Mouse (Mus musculus): ENCODE results near the gene Zc3h7b. TPM values are rescaled to one million over a fixed set of nuclear protein-coding genes. Genes with fewer than 3 reads are reported as not detected.

The Zc3h7b gene
- polyA plus RNA-seq, 1 experiment from 2014 or later = 57.6 TPM

- peaks cover 9% of the 10 kb centered on the region for H3K36me3 ChIP-seq (ENCODE audit: control insufficient read depth, insufficient read depth, low read length)
- no peaks in the 10 kb centered on the region for H3K27me3 ChIP-seq (ENCODE audit: control insufficient read depth, insufficient read depth, low read length)
- H3K27ac ChIP-seq (ENCODE audit: low read depth, low read length) = no peak overlapping the region
- DNase-seq (ENCODE audit: low spot score) (no peak), ATAC-seq (replicated peaks; ENCODE audit: low FRiP score) (no peak)
- H3K4me3 ChIP-seq (ENCODE audit: low read depth, low read length) = no peak overlapping the region
- no peaks in the 10 kb centered on the region for H3K4me1 ChIP-seq (replicated peaks; ENCODE audit: control insufficient read depth, insufficient read depth, low read length)
- H3K9ac ChIP-seq (ENCODE audit: low read length) = no peak overlapping the region
- 91% methylated on average over 13 of the region's 13 CpGs for WGBS
- H3K9me3 ChIP-seq (ENCODE audit: control insufficient read depth, low read length) = no peaks in the 10 kb centered on the region
- no peak overlapping the region for H3K4me2 ChIP-seq (ENCODE audit: low read depth, low read length, severe bottlenecking)
Measured at GRCm38 (mm10) chr15:81787525-81787924, 42.7 kb downstream of the Zc3h7b start.

- no peak for DNase-seq (ENCODE audit: low spot score)
- 91% methylated on average over 9 of the region's 9 CpGs for WGBS
Measured at GRCm38 (mm10) chr15:81792444-81792843, 47.6 kb downstream of the Zc3h7b start.

GRCm38 (mm10) chr15:81796228-81796627, 51.4 kb downstream of the Zc3h7b start:
- DNase-seq (ENCODE audit: low spot score) (no peak), ATAC-seq (replicated peaks; ENCODE audit: low FRiP score) (no peak)
- Histone ChIP-seq H3K4me2 (ENCODE audit: low read depth, low read length, severe bottlenecking) (no peak overlapping the region), H3K36me3 (ENCODE audit: control insufficient read depth, insufficient read depth, low read length) (peaks cover 4% of the 10 kb centered on the region; the same call in 1 of the 2 replicates), H3K27ac (ENCODE audit: low read depth, low read length) (no peak overlapping the region), H3K9ac (ENCODE audit: low read length) (no peak overlapping the region), H3K9me3 (ENCODE audit: control insufficient read depth, low read length) (no peaks in the 10 kb centered on the region), H3K27me3 (ENCODE audit: control insufficient read depth, insufficient read depth, low read length) (no peaks in the 10 kb centered on the region), H3K4me3 (ENCODE audit: low read depth, low read length) (no peak overlapping the region), H3K4me1 (replicated peaks; ENCODE audit: control insufficient read depth, insufficient read depth, low read length) (no peaks in the 10 kb centered on the region)
- WGBS = 75% methylated on average over 3 of the region's 3 CpGs

More at GRCm38 (mm10) chr15:81792444-81792843, 47.6 kb downstream of the Zc3h7b start:
- Histone ChIP-seq H3K9me3 (ENCODE audit: control insufficient read depth, low read length) (no peaks in the 10 kb centered on the region), H3K27ac (ENCODE audit: low read depth, low read length) (no peak overlapping the region), H3K4me2 (ENCODE audit: low read depth, low read length, severe bottlenecking) (no peak overlapping the region), H3K36me3 (ENCODE audit: control insufficient read depth, insufficient read depth, low read length) (peaks cover 4% of the 10 kb centered on the region; the same call in 1 of the 2 replicates), H3K4me1 (replicated peaks; ENCODE audit: control insufficient read depth, insufficient read depth, low read length) (no peaks in the 10 kb centered on the region), H3K9ac (ENCODE audit: low read length) (no peak overlapping the region), H3K27me3 (ENCODE audit: control insufficient read depth, insufficient read depth, low read length) (no peaks in the 10 kb centered on the region), H3K4me3 (ENCODE audit: low read depth, low read length) (no peak overlapping the region)
- no peak for ATAC-seq (replicated peaks; ENCODE audit: low FRiP score)

DNA sequence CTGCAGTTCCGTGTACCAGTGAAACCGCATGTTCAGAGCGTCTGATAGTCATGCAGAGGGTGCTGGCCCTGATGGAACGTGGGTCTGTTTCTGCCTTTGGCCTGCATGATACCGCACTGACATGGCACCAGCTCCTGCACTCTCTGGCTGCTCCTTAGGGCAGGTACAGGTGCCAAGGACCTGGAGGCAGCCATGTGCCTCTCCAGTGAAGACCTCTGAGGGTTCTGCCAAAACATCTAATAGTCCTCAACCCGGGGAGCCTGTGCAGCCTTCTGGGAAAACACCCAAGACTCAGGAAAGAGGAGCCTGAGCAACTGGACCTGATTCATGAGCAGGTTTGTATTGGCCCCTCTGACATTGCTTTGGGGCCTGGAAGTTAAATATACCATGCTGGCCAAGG, 53.0 kb downstream of the Zc3h7b start:
- H3K27ac ChIP-seq (ENCODE audit: low read depth, low read length) = no peak overlapping the region
- peaks cover 9% of the 10 kb centered on the region; the same call in 1 of the 2 replicates for H3K4me1 ChIP-seq (replicated peaks; ENCODE audit: control insufficient read depth, insufficient read depth, low read length)
- no peaks in the 10 kb centered on the region for H3K27me3 ChIP-seq (ENCODE audit: control insufficient read depth, insufficient read depth, low read length)
- DNase-seq (ENCODE audit: low spot score) = no peak
- WGBS = 94% methylated on average over 6 of the region's 6 CpGs
- H3K9ac ChIP-seq (ENCODE audit: low read length) = no peak overlapping the region
- H3K36me3 ChIP-seq (ENCODE audit: control insufficient read depth, insufficient read depth, low read length) = no peaks in the 10 kb centered on the region; the same call in 1 of the 2 replicates
- no peak overlapping the region for H3K4me3 ChIP-seq (ENCODE audit: low read depth, low read length)
- no peak for ATAC-seq (replicated peaks; ENCODE audit: low FRiP score)
- H3K4me2 ChIP-seq (ENCODE audit: low read depth, low read length, severe bottlenecking) = no peak overlapping the region
- H3K9me3 ChIP-seq (ENCODE audit: control insufficient read depth, low read length) = no peaks in the 10 kb centered on the region

GRCm38 (mm10) chr15:81798421-81798820, 53.6 kb downstream of the Zc3h7b start:
- ATAC-seq (replicated peaks; ENCODE audit: low FRiP score) = no peak
- peaks cover 9% of the 10 kb centered on the region; the same call in 1 of the 2 replicates for H3K4me1 ChIP-seq (replicated peaks; ENCODE audit: control insufficient read depth, insufficient read depth, low read length)
- 83% methylated on average over 4 of the region's 4 CpGs for WGBS
- H3K4me2 ChIP-seq (ENCODE audit: low read depth, low read length, severe bottlenecking) = no peak overlapping the region
- no peak for DNase-seq (ENCODE audit: low spot score)
- H3K27ac ChIP-seq (ENCODE audit: low read depth, low read length) = no peak overlapping the region
- no peaks in the 10 kb centered on the region for H3K9me3 ChIP-seq (ENCODE audit: control insufficient read depth, low read length)
- no peaks in the 10 kb centered on the region; the same call in 1 of the 2 replicates for H3K36me3 ChIP-seq (ENCODE audit: control insufficient read depth, insufficient read depth, low read length)
- H3K4me3 ChIP-seq (ENCODE audit: low read depth, low read length) = no peak overlapping the region
- no peak overlapping the region for H3K9ac ChIP-seq (ENCODE audit: low read length)
- H3K27me3 ChIP-seq (ENCODE audit: control insufficient read depth, insufficient read depth, low read length) = no peaks in the 10 kb centered on the region

- H3K27ac ChIP-seq (ENCODE audit: low read depth, low read length) = no peak overlapping the region
- ATAC-seq (replicated peaks; ENCODE audit: low FRiP score) = no peak
Measured at GRCm38 (mm10) chr15:81800391-81800790, 55.5 kb downstream of the Zc3h7b start.

GRCm38 (mm10) chr15:81802001-81802890, 57.4 kb downstream of the Zc3h7b start, which contains the start of gene Tef:
TSS of gene Tef (plus strand) at chr15:81802421.
- no peak within 1 kb of the TSS for H3K27ac ChIP-seq (ENCODE audit: low read depth, low read length)
- peak within 1 kb of the TSS; percentile 29 for H3K9ac ChIP-seq (ENCODE audit: low read length)
- 29% methylated on average over 19 of the region's 19 CpGs for WGBS
- peaks cover 9% of the 10 kb centered on the region; the same call in 1 of the 2 replicates for H3K4me1 ChIP-seq (replicated peaks; ENCODE audit: control insufficient read depth, insufficient read depth, low read length)
- H3K27me3 ChIP-seq (ENCODE audit: control insufficient read depth, insufficient read depth, low read length) = no peaks in the 10 kb centered on the region
- H3K4me2 ChIP-seq (ENCODE audit: low read depth, low read length, severe bottlenecking) = peak within 1 kb of the TSS; percentile 46
- ATAC-seq (replicated peaks; ENCODE audit: low FRiP score) = peak; percentile 99
- H3K4me3 ChIP-seq (ENCODE audit: low read depth, low read length) = peak within 1 kb of the TSS; percentile 2; the same call in 1 of the 2 replicates
- no peaks in the 10 kb centered on the region for H3K36me3 ChIP-seq (ENCODE audit: control insufficient read depth, insufficient read depth, low read length)
- DNase-seq (ENCODE audit: low spot score) = peak; percentile 92
- no peaks in the 10 kb centered on the region for H3K9me3 ChIP-seq (ENCODE audit: control insufficient read depth, low read length)

More at GRCm38 (mm10) chr15:81800391-81800790, 55.5 kb downstream of the Zc3h7b start:
- H3K9me3 ChIP-seq (ENCODE audit: control insufficient read depth, low read length) = no peaks in the 10 kb centered on the region
- H3K4me3 ChIP-seq (ENCODE audit: low read depth, low read length) = no peak overlapping the region
- no peaks in the 10 kb centered on the region for H3K27me3 ChIP-seq (ENCODE audit: control insufficient read depth, insufficient read depth, low read length)
- no peaks in the 10 kb centered on the region; the same call in 1 of the 2 replicates for H3K36me3 ChIP-seq (ENCODE audit: control insufficient read depth, insufficient read depth, low read length)
- no peak for DNase-seq (ENCODE audit: low spot score)
- 85% methylated on average over 3 of the region's 3 CpGs for WGBS
- no peak overlapping the region for H3K4me2 ChIP-seq (ENCODE audit: low read depth, low read length, severe bottlenecking)
- no peak overlapping the region for H3K9ac ChIP-seq (ENCODE audit: low read length)
- H3K4me1 ChIP-seq (replicated peaks; ENCODE audit: control insufficient read depth, insufficient read depth, low read length) = peaks cover 9% of the 10 kb centered on the region; the same call in 1 of the 2 replicates

DNA sequence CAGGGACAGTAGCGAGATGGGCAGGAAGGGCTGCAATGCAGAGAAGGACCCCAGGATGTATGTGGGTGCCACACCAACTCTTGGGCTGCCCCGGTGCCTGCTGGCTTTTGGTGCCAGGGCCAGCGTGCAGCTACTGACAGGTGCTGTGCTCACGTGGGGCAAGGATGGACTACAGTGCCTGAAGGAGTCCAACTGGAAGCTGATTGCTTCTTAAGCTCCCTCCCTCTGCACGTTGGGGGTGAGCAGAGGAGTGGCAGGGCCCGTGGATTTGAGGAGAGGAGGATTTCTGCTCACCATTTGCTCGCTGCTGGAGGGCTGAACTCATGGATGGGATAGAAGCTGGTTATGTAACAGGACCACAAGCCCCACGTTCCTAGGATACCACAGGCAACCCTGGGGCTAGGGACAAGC, 58.1 kb downstream of the Zc3h7b start:
- no peaks in the 10 kb centered on the region for H3K36me3 ChIP-seq (ENCODE audit: control insufficient read depth, insufficient read depth, low read length)

More for the DNA sequence above, 58.1 kb downstream of the Zc3h7b start:
- Histone ChIP-seq H3K4me2 (ENCODE audit: low read depth, low read length, severe bottlenecking) (peak overlapping the region; percentile 46), H3K4me1 (replicated peaks; ENCODE audit: control insufficient read depth, insufficient read depth, low read length) (peaks cover 9% of the 10 kb centered on the region; the same call in 1 of the 2 replicates), H3K9me3 (ENCODE audit: control insufficient read depth, low read length) (no peaks in the 10 kb centered on the region), H3K9ac (ENCODE audit: low read length) (peak overlapping the region; percentile 29), H3K27me3 (ENCODE audit: control insufficient read depth, insufficient read depth, low read length) (no peaks in the 10 kb centered on the region), H3K4me3 (ENCODE audit: low read depth, low read length) (peak overlapping the region; percentile 2; the same call in 1 of the 2 replicates), H3K27ac (ENCODE audit: low read depth, low read length) (no peak overlapping the region)
- ATAC-seq (replicated peaks; ENCODE audit: low FRiP score) (no peak), DNase-seq (ENCODE audit: low spot score) (no peak)
- 13% methylated on average over 8 of the region's 8 CpGs for WGBS
